Mouse (Mus musculus) forebrain, embryonic 14.5 days (tissue): Measurements from ENCODE around the gene Stat2. TPM values are rescaled to one million over a fixed set of nuclear protein-coding genes. Genes with fewer than 3 reads are reported as not detected.

Experiments used
- ATAC-seq: fragments of 200-750 bp; cut with Nextera tagmentation; 2 replicates; pipeline ENCODE4 v1.8.0; 2017; ENCODE audit warnings: mild to moderate bottlenecking, moderate library complexity
- DNase-seq: peaks from one replicate; pipeline ENCODE4 v3.0.0-alpha.2; 2015; ENCODE audit warnings: low spot score
- H3K27ac ChIP-seq: fragments of 300-500 bp; sonication (generic); 2 replicates; pipeline ENCODE4 v1.5.1; 2014; ENCODE audit warnings: low read depth, mild to moderate bottlenecking, control low read depth, low read length, moderate library complexity
- H3K27me3 ChIP-seq: fragments of 300-500 bp; sonication (generic); replicated peaks from 2 replicates; pipeline ENCODE4 v1.6.1; 2014; ENCODE audit warnings: low read length, control low read depth, mixed read lengths; ENCODE audit not compliant: control insufficient read depth, insufficient read depth
- H3K36me3 ChIP-seq: fragments of 300-500 bp; sonication (generic); 2 replicates; pipeline ENCODE4 v1.6.1; 2014; ENCODE audit warnings: low read length, control low read depth; ENCODE audit not compliant: control insufficient read depth, insufficient read depth
- H3K4me1 ChIP-seq: fragments of 300-500 bp; sonication (generic); 2 replicates; pipeline ENCODE4 v1.6.1; 2014; ENCODE audit warnings: antibody characterized with exemption, low read length, control low read depth; ENCODE audit not compliant: control insufficient read depth, insufficient read depth
- H3K4me2 ChIP-seq: fragments of 300-500 bp; sonication (generic); 2 replicates; pipeline ENCODE4 v1.6.1; 2014; ENCODE audit warnings: mild to moderate bottlenecking, control low read depth, low read length
- H3K4me3 ChIP-seq: fragments of 300-500 bp; sonication (generic); 2 replicates; pipeline ENCODE4 v1.5.1; 2014; ENCODE audit warnings: low read depth, low read length, control low read depth
- H3K9ac ChIP-seq: fragments of 300-500 bp; sonication (generic); 2 replicates; pipeline ENCODE4 v1.6.1; 2014; ENCODE audit warnings: mild to moderate bottlenecking, low read length, control low read depth, moderate library complexity
- H3K9me3 ChIP-seq: fragments of 300-500 bp; sonication (generic); replicated peaks from 2 replicates; pipeline ENCODE4 v1.6.1; 2016; ENCODE audit warnings: low read length, control low read depth, mixed read lengths; ENCODE audit not compliant: control insufficient read depth
- WGBS: fragments of 180-500 bp; shearing (Covaris S2); extraction: QIAGEN DNeasy Blood & Tissue Kit; methylation state at CpG from one replicate; pipeline ENCODE4 v1.1.7; 2014; 5-methylcytosine and 5-hydroxymethylcytosine counted together
- polyA plus RNA-seq: library from polyadenylated mRNA; unstranded; fragments of >200 nt; fragmentation: Nextera tagmentation; extraction: Ambion mirVana; gene quantifications from 2 replicates; pipeline ENCODE4 v1.2.1, GENCODE M21; 2014

Stat2 gene
- polyA plus RNA-seq, 1 experiment from 2014 or later = 11.6 TPM

- ATAC-seq (peak; percentile 94), DNase-seq (peak; percentile 84)
- Histone ChIP-seq H3K4me2 (peak within 1 kb of the TSS; percentile 67), H3K27me3 (no peaks in the 10 kb centered on the region), H3K4me3 (peak within 1 kb of the TSS; percentile 74), H3K9ac (peak within 1 kb of the TSS; percentile 76), H3K36me3 (no peaks in the 10 kb centered on the region), H3K4me1 (no peaks in the 10 kb centered on the region), H3K9me3 (no peaks in the 10 kb centered on the region), H3K27ac (peak within 1 kb of the TSS; percentile 84)
- under 1% methylated on average over 48 of the region's 58 CpGs for WGBS
These were observed 38.5 kb upstream of the Stat2 start, which contains the start of gene Timeless for GRCm38 (mm10) chr10:128231697-128232419. Gene Timeless (plus strand): TSS chr10:128232065.

DNA sequence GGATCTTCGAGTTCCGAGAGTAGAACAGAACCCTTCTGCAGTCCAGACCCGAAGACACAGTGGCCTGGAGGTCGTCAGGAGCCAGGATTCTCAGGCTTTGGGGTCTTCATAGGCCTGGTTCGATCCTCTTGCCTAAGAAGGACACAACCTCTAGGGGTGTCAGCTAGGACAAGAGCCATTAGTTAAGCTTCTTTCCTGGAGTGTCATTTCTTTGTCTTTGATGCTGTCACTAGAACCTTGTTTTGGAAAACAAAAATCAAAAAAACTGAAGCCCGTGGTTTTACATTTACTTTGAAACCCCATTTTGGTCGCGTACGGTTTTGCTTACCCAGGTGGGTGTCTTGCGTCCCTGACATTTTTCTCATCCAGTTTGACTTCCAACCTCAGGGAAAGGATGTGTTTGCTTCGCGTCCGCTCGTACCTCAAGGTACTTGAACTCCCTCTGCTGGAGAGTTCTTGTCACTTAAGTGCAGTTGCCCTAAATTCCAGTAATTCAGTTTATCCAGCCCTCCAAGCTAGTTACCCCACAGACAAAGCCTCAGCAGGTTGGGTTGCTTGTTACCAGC is 37.9 kb upstream of the Stat2 start:
- peak; percentile 27 for ATAC-seq
- Histone ChIP-seq H3K36me3 (no peaks in the 10 kb centered on the region), H3K9me3 (no peaks in the 10 kb centered on the region), H3K27ac (peak overlapping the region; percentile 84), H3K4me1 (no peaks in the 10 kb centered on the region), H3K27me3 (no peaks in the 10 kb centered on the region), H3K9ac (peak overlapping the region; percentile 76), H3K4me3 (peak overlapping the region; percentile 74), H3K4me2 (peak overlapping the region; percentile 67)
- DNase-seq = peak; percentile 92
- under 1% methylated on average over 14 of the region's 14 CpGs for WGBS

DNA sequence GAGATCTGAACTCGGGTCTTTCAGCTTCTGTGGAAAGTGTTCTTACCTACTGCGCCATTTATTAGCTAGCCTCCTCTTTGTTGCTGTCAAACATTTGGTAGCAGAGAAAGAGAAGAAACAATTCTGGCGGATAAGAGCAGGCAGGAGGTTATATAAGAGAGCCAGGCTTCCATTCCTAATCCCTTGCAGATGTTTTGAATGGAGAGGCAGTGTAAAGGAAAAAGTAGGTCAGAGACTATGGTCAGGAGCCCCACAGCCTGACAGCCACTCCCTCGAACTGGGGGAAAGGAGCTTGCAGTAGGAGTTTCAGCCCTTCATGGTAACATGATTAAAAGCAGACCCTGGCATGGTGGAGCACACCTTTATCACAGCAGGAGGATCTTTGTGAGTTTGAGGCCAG is 34.0 kb upstream of the Stat2 start:
- no peak for DNase-seq
- no peaks in the 10 kb centered on the region for H3K9me3 ChIP-seq
- no peak overlapping the region for H3K4me3 ChIP-seq
- H3K9ac ChIP-seq = no peak overlapping the region
- ATAC-seq = no peak
- H3K36me3 ChIP-seq = peaks cover 14% of the 10 kb centered on the region
- no peaks in the 10 kb centered on the region for H3K4me1 ChIP-seq
- H3K27me3 ChIP-seq = no peaks in the 10 kb centered on the region
- 50% methylated on average over 4 of the region's 4 CpGs for WGBS
- H3K27ac ChIP-seq = no peak overlapping the region
- no peak overlapping the region for H3K4me2 ChIP-seq

DNA sequence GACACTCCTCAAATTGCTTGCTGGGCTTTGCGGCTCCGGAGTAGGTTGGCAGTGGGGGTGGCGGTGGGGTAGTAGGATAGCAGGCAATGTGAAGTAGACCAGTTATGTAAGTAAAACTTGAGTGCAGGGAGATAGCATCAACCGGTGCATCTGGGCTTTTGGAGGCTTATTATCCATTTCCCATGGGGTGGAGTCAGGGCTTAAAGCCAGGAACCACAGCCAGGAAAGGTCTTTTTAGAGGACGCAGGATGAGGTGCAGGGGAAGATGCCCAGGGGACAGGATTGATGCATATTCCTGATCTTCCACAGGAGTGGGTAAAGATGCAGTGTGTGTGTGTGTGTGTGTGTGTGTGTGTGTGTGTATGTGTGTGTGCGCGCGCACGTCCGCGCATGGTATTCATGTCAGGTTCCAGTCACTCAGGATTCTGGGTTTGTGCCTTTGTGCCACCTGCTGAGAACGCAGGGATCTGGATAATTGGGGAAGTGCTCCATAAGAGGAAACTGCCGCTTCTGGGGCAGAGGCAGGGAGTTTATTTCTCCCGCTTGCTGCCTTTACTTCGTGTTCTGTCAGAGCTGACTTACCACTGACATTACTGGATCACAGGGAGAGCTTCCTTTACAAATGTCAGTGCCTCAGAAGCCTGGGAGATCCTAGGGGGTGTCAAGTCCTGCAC is 32.4 kb upstream of the Stat2 start:
- Histone ChIP-seq H3K27me3 (no peaks in the 10 kb centered on the region), H3K4me1 (no peaks in the 10 kb centered on the region), H3K36me3 (peaks cover 28% of the 10 kb centered on the region), H3K4me3 (no peak overlapping the region), H3K9ac (no peak overlapping the region), H3K9me3 (no peaks in the 10 kb centered on the region), H3K27ac (no peak overlapping the region), H3K4me2 (no peak overlapping the region)
- peak; percentile 19 for DNase-seq
- 62% methylated on average over 15 of the region's 15 CpGs for WGBS
- no peak for ATAC-seq

DNA sequence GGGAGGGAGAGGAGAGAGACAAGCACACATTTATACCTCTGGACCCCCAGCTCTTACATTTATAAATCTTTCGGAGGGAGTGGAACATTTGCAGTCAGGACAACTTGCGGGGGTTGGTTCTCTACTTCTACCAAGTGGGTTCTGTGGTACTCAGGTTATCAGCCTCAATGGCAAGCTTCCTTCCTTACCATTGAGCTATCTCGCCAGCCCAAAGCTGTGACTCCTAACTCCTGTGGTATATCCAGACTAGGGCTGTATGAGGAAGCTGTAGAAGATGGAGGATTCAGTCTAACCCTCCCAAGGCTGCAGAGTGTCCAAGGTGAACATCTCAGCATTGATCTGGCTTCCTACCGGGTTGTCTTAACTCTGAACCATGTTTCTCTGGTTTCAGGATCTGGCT is 31.2 kb upstream of the Stat2 start:
- DNase-seq (no peak), ATAC-seq (no peak)
- H3K4me2 ChIP-seq = no peak overlapping the region
- no peak overlapping the region for H3K4me3 ChIP-seq
- no peaks in the 10 kb centered on the region for H3K9me3 ChIP-seq
- H3K9ac ChIP-seq = no peak overlapping the region
- 93% methylated on average over 4 of the region's 4 CpGs for WGBS
- H3K27ac ChIP-seq = no peak overlapping the region
- H3K36me3 ChIP-seq = peaks cover 38% of the 10 kb centered on the region
- H3K4me1 ChIP-seq = no peaks in the 10 kb centered on the region
- H3K27me3 ChIP-seq = no peaks in the 10 kb centered on the region

- Histone ChIP-seq H3K27me3 (no peaks in the 10 kb centered on the region), H3K4me1 (no peaks in the 10 kb centered on the region), H3K4me2 (no peak overlapping the region), H3K9ac (no peak overlapping the region), H3K9me3 (no peaks in the 10 kb centered on the region), H3K27ac (no peak overlapping the region), H3K4me3 (no peak overlapping the region), H3K36me3 (peaks cover 48% of the 10 kb centered on the region)
- DNase-seq = no peak
- ATAC-seq = no peak
- WGBS = 95% methylated on average over 18 of the region's 18 CpGs
These were observed 30.2 kb upstream of the Stat2 start for GRCm38 (mm10) chr10:128240131-128240530.

DNA sequence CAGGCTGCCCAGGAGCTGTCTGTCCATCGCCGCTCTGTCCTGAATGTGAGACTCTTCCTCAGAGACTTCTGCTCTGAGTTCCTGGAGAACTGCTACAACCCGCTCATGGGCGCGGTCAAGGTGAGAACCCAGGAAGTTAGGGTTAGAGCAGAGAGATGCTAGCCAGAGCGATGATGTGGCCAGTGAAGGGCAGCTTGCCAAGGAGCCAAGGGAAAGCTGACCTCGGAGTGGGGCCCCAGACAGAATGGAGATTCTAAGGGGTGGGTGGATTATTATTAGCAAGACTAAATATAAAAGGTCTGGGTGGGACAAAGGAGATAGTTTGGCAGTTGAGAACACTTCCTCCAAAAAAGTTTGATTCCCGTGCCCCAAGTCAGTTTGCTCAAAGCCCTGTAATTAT is 27.1 kb upstream of the Stat2 start:
- Histone ChIP-seq H3K27me3 (no peaks in the 10 kb centered on the region), H3K36me3 (peaks cover 79% of the 10 kb centered on the region), H3K27ac (no peak overlapping the region), H3K4me1 (no peaks in the 10 kb centered on the region), H3K4me2 (no peak overlapping the region), H3K4me3 (no peak overlapping the region), H3K9ac (no peak overlapping the region), H3K9me3 (no peaks in the 10 kb centered on the region)
- DNase-seq = no peak
- no peak for ATAC-seq
- 97% methylated on average over 8 of the region's 8 CpGs for WGBS

- Histone ChIP-seq H3K9me3 (no peaks in the 10 kb centered on the region), H3K4me3 (no peak overlapping the region), H3K27me3 (no peaks in the 10 kb centered on the region), H3K36me3 (peaks cover 88% of the 10 kb centered on the region), H3K4me1 (no peaks in the 10 kb centered on the region), H3K4me2 (no peak overlapping the region), H3K27ac (no peak overlapping the region), H3K9ac (no peak overlapping the region)
- DNase-seq (no peak), ATAC-seq (no peak)
- WGBS = 94% methylated on average over 15 of the region's 15 CpGs
These were observed 26.2 kb upstream of the Stat2 start for GRCm38 (mm10) chr10:128244121-128244520.
